Mouse (Mus musculus) cerebellum, postnatal 25 days (tissue): ENCODE data around the gene Ctsw.

Experiments
- DNase-seq, 2 experiments: peaks; one replicate each; pipeline ENCODE4 v3.0.0; 2021; ENCODE audit warnings: mixed read lengths in 2 of 2

Gene Ctsw

GRCm38 (mm10) chr19:5487768-5488550 is 19.7 kb upstream of the Ctsw start, which contains the start of gene Mus81:
Mus81 (minus strand) TSS chr19:5488402.
- DNase-seq = peak; percentile 98

- peak; percentile 39 to 44 for DNase-seq
Measured at GRCm38 (mm10) chr19:5486771-5487170, 18.5 kb upstream of the Ctsw start.

- peak; percentile 84 to 85 for DNase-seq
Measured at GRCm38 (mm10) chr19:5486286-5486685, 18.0 kb upstream of the Ctsw start.

- DNase-seq = peak; percentile 88
Measured at GRCm38 (mm10) chr19:5485821-5486220, 17.5 kb upstream of the Ctsw start.

- DNase-seq = peak in 1 of 2 experiments; percentile 80
Measured at GRCm38 (mm10) chr19:5485371-5485770, 17.1 kb upstream of the Ctsw start.

GRCm38 (mm10) chr19:5484496-5484895 is 16.2 kb upstream of the Ctsw start:
- no peak for DNase-seq

GRCm38 (mm10) chr19:5483386-5484359 is 15.4 kb upstream of the Ctsw start:
- DNase-seq = peak; percentile 51

- peak in 1 of 2 experiments; percentile 39 for DNase-seq
Measured at GRCm38 (mm10) chr19:5481398-5481797, 13.1 kb upstream of the Ctsw start.

- peak; percentile 39 to 44 for DNase-seq
Measured at GRCm38 (mm10) chr19:5480016-5480415, 11.7 kb upstream of the Ctsw start.

- no peak for DNase-seq
Measured at GRCm38 (mm10) chr19:5477668-5478300, 9.5 kb upstream of the Ctsw start.

GRCm38 (mm10) chr19:5477004-5477667 is 8.8 kb upstream of the Ctsw start:
- peak in 1 of 2 experiments; percentile 38 for DNase-seq

GRCm38 (mm10) chr19:5475069-5475714 is 6.9 kb upstream of the Ctsw start:
- DNase-seq = peak; percentile 63 to 75

- DNase-seq = peak; percentile 47 to 85
Measured at GRCm38 (mm10) chr19:5474281-5475068, 6.2 kb upstream of the Ctsw start.

- DNase-seq = peak; percentile 56 to 76
Measured at GRCm38 (mm10) chr19:5473720-5474119, 5.4 kb upstream of the Ctsw start, which contains the start of gene Efemp2. Efemp2 (plus strand) TSS chr19:5473954.

GRCm38 (mm10) chr19:5472857-5473256 is 4.5 kb upstream of the Ctsw start:
- DNase-seq = no peak

- DNase-seq = no peak
Measured at GRCm38 (mm10) chr19:5471846-5472245, 3.5 kb upstream of the Ctsw start.

GRCm38 (mm10) chr19:5466916-5467500 is 1.3 kb downstream of the Ctsw start:
- no peak for DNase-seq

GRCm38 (mm10) chr19:5465037-5465436 is 3.3 kb downstream of the Ctsw start:
- DNase-seq = peak in 1 of 2 experiments; percentile 27

- DNase-seq = peak; percentile 76 to 82
Measured at GRCm38 (mm10) chr19:5463791-5464562, 4.3 kb downstream of the Ctsw start.

- peak in 1 of 2 experiments; percentile 23 for DNase-seq
Measured at GRCm38 (mm10) chr19:5463212-5463611, 5.1 kb downstream of the Ctsw start.
